Mouse (Mus musculus) MN1 (cell line): ENCODE measurements around the gene Rps19.
"Not testable (repeated sequence)": the region's sequence is repeated elsewhere in the genome, so short reads cannot be mapped to it uniquely, and the experiment has no call there.

ENCODE experiments used
- DNase-seq: peaks from one replicate; pipeline ENCODE4 v3.0.0-alpha.2; 2016; ENCODE audit warnings: low spot score

Rps19 gene

DNA sequence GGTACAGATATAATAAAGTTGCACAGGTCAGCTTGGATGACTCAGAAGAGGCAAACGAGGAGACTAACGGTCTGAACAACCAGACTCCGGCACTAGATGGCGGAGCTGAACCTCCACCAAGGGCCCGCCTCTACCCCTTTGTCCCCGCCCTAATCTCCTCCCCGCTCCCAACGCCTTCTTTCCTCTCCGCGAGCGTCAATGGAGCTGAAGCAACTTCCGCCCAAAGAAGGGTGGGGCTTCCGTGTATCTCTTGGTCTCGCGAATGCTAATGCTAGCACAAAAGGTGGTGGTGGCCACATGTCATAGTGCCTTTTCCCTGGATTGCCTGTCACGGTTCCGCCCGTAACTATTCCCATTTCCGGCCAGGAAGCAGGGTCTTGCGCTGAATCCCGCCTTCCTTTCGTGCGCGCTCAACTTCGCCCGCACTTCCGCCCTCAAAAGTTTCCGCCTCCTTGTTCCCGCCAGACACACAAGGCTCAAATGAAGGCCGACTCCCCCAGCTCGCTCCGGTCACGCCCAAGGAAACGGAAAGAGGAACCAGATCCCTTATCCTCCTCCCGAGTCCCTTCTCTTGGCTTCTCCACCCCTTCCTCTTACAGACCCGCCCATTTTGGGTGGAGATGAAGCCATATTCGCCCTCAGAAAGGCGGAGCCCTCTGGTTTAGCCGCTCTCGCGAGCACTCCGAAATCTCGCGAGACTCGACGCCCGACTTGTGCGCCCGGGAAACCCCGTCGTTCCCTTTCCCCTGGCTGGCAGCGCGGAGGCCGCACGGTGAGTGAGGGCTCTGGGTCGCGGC lies at the start of gene Rps19:
Rps19 (plus strand) TSS at position 476 of the 797 bp plus-strand sequence.
- DNase-seq, result peak; percentile 99

DNA sequence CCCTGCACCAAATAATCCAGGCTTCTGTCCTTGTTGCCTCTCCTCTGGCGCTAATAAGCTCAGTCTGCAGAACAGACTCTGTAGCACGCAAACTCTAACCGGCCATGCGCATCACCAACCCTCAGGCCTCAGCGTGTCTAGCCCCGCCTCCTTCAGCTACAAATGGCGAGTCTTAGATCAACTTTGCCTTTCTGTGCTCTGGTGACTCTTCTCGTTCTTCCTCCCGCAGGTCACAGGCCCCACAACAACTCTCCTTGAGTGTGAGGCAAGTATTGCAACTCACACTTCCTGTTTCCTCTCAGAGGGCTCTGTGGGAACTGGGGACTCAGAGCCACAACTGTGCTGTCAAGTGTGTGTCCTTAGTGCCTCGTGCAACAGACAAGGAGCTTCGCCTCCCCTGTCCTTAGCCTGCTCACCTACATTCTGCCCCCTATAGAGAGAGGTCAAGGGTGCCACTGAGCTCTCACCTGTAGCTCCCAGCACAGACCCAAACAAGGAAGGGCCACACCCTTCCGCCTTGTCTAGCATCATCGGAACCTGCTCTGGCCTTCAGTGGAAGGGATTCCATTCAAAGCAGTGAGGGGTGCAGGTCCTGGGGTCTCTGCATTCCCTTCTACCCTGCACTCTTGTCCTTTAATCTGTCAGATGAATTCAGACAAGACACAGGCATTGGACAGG lies 45.3 kb upstream of the Rps19 start:
- DNase-seq, result not testable (repeated sequence)

GRCm38 (mm10) chr7:24839410-24839808 lies 44.8 kb upstream of the Rps19 start:
- DNase-seq, result no peak

- DNase-seq, result no peak
Measured at GRCm38 (mm10) chr7:24840331-24840730, 43.8 kb upstream of the Rps19 start.

DNA sequence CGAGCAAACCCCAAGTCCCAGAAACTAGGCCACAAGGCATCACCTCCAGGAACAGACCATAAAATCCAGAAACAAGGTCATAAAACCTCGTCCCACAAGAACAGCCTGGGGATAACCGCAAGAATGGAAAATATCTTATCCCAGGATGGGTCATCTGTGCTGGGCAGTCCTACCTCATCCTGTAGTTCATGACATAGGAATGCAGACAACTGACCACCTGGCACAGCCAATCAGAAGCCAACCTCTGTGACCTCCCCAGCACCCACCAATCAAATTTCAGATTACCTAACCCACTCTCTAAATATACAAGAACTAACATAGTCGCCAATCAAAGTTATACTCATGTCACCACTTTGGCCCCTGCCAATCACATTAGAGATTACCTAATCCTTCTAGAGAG lies 43.2 kb upstream of the Rps19 start:
- DNase-seq, result no peak

DNA sequence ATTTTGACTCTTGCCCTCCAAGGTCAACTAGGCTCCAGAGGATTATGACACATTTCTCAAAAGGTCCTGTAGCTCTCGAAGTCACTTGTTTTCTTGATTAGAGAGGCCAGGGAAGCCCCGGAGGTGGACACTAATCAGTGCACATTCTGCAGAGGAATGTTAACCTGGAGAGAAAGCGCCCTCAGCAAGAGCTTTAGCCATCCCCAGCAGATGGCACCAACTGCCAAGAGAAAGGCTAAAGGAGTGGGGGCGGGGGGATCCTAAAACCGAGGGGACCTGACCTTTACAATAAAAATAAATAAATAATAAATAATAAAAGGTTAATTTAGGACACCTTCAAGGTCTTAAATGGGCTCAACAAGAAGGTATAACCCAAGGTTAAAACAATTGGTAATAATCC lies 40.0 kb upstream of the Rps19 start:
- no peak for DNase-seq

GRCm38 (mm10) chr7:24845181-24845580 lies 39.0 kb upstream of the Rps19 start:
- DNase-seq, result no peak

- DNase-seq, result peak; percentile 13
Measured at GRCm38 (mm10) chr7:24845713-24846112, 38.5 kb upstream of the Rps19 start.

- DNase-seq, result not testable (repeated sequence)
Measured at GRCm38 (mm10) chr7:24846576-24846975, 37.6 kb upstream of the Rps19 start.

- DNase-seq, result peak; percentile 34
Measured at GRCm38 (mm10) chr7:24850162-24850561, 34.0 kb upstream of the Rps19 start.

- peak; percentile 59 for DNase-seq
Measured at GRCm38 (mm10) chr7:24850899-24851303, 33.3 kb upstream of the Rps19 start.

GRCm38 (mm10) chr7:24851596-24852325 lies 32.4 kb upstream of the Rps19 start:
- DNase-seq, result no peak

DNA sequence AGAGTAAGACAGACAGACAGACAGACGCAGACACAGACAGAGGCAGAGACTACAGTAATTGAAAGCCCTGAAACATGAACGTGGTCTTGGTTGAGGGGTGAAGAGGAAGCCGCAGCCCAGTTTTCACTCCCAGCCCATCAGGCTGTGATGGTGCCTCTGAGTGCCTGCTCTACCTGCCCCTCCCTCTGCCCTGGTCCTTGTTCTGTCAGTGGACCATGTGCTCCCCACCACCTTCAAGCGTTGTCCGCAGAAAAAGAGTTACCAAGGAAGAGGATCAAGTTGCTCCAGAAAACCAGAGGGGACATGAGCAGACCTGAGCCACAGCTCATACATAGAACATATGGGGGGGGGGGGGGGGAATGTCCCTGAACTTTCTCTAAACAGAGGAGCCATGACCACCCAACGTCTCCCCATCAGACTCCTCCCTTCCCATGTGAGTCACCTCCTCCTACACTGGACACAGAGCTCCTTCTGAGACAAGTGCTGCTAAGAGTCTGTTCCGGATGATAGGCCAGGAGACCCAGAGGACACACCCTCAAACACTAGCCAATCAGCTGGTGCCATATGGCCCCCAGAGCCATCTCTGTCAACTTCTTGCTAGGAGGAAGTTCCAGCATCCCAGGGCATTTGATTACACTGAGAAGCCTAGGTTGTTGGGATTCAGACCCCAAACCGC lies 31.5 kb upstream of the Rps19 start:
- DNase-seq, result peak; percentile 50

DNA sequence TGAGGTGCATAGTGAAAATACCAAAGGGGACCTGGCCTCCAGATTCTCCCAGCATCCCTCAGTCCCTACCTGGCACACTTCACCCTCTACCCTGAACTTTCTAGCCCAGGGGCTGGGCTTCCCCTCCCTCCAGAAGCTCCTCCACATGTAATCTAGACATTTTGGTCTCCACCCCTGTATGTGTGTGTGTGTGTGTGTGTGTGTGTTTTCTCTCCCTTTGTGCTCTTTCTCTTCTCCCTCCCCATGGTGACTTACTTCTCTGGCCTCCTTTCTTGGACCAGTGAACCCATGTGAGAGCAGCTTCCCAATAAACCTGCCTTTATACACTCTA lies 31.0 kb upstream of the Rps19 start:
- no peak for DNase-seq

DNA sequence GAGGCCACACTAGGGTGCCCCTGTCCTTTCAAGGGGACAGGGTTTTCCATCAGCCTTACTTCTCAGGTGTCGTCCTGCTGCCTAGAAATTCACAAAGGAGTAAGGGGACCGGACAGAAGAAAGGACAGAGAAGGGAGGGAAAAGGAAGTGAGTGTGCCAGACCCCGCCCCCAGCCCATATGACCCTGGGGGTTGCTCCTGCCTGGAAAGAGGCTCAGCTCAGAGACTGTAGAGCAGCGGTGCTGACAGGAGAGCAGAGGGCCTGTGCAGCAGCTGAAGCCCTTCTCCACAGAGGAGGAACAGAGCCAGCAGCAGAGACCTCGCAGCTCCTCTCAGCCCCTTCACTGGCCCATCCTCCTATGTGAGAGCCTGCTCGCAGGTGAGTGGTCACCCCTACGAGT lies 30.5 kb upstream of the Rps19 start:
- DNase-seq, result no peak

GRCm38 (mm10) chr7:24856460-24857120 lies 27.6 kb upstream of the Rps19 start:
- DNase-seq, result no peak

DNA sequence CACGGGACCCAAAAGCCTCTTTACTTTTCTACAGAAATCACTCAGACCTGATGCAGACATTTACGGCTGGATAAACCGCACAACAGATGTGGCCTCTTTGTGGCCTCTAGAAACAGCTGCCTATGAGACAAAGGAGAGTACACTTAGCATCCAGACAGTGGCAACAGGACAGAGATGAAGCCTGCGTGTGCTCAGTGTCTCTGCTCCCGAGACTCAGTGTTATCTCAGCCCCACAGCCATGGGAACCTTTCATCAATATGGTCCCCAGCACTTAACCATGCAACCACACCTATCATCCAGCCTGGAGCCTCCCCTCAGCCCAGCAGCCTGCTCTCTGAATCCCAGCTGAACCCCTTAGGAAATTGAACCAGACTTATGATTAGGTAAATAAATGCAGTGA lies 24.9 kb upstream of the Rps19 start:
- no peak for DNase-seq

DNA sequence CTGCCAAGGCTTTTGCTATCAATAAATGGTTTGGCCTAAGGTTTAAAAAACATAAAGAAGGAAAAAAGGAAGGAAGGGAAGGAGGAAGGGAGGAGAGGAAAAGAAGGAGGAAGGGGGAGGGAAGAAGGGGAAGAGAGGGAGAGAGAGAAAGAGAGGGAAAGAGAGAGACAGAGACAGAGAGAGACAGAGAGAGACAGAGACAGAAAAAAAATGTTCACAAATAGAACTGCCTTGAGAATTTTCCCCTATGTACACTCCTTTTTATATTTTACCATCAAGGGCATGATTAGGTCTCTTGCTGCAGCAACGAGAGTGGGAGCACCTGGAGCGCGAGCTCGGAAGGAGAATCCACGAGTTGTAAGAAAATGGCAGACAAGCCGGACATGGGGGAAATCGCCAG lies 22.3 kb upstream of the Rps19 start, which contains the start of gene Gm9844:
Gm9844 (plus strand) TSS at position 301 of the 400 bp plus-strand sequence.
- no peak for DNase-seq

DNA sequence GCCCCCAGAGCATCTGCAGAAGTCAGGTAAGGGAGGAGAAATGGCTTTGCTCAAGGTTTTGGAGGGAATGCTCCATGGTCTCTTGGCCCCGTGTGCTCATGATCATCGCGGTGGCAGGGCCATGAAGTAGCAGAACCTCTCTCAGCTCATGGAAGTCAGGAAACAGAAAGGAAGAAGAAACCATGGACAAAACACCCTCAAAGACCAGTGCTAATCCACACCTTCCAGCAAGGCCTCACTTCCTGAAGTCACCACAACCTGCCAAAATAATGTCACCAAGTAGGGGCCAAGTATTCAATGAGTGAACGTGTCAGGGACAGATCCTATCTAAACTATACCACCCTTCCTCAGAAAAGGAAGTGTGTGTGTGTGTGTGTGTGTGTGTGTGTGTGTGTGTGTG lies 21.3 kb upstream of the Rps19 start:
- DNase-seq, result no peak

DNA sequence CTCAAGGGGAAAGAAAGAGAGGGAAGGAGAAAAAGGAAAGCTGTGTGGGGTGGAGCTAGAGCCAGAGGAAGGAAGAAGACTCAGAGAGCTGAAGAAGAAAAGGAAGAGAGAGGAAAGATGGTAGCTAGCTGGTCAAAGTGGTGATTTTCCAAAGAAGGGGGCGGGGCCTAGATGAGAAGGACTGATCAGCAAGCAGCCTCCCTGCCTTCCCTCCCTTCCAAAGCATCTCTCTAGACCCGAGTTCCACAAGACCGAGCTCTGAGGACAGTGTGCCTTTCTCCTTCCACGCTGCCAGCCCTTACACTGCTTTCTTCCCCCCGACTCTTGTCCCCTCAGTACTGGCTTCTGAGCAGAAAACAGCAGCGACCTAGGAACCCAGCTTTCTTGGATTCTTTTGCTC lies 20.0 kb upstream of the Rps19 start:
- DNase-seq, result peak; percentile 50

GRCm38 (mm10) chr7:24869080-24869479 lies 15.1 kb upstream of the Rps19 start:
- no peak for DNase-seq
